Mouse (Mus musculus) inflammation-experienced regulatory T-cells, adult 16 weeks (primary cell): ENCODE measurements around the gene Hck. TPM values are rescaled to one million over a fixed set of nuclear protein-coding genes. Genes with fewer than 3 reads are reported as not detected.

ENCODE experiments used
- polyA plus RNA-seq: library from polyadenylated mRNA; unstranded; fragments of 100-300 nt; shearing (Covaris generic); gene quantifications from one replicate; pipeline ENCODE4 v1.2.1, GENCODE M21; 2017

The Hck gene
- 3.1 TPM for polyA plus RNA-seq

GRCm38 (mm10) chr2:153108313-153109264 is at the start of gene Hck:
Gene Hck, plus strand, starts transcription at chr2:153108468.

GRCm38 (mm10) chr2:153065747-153066508 is 42.3 kb upstream of the Hck start, which contains the start of gene Ccm2l:
Gene Ccm2l, plus strand, starts transcription at chr2:153065955.

GRCm38 (mm10) chr2:153160844-153161683 is 52.8 kb downstream of the Hck start, which contains the start of gene Tm9sf4:
Gene Tm9sf4, plus strand, starts transcription at chr2:153161303.

Other genes starting within 250 kb of the Hck start
- gene Mylk2, start 197.1 kb upstream of the Hck start, polyA plus RNA-seq = not detected
- not detected for gene Foxs1, start 175.3 kb upstream of the Hck start, polyA plus RNA-seq
- gene Dusp15, start 156.8 kb upstream of the Hck start, polyA plus RNA-seq = not detected
- gene Ttll9, start 146.0 kb upstream of the Hck start, polyA plus RNA-seq = 1.0 TPM
- gene Pdrg1, start 93.0 kb upstream of the Hck start, polyA plus RNA-seq = 200 TPM
- not detected for gene Xkr7, start 76.6 kb upstream of the Hck start, polyA plus RNA-seq
- gene Ccm2l, start 42.5 kb upstream of the Hck start, polyA plus RNA-seq = not detected
- gene Tm9sf4, start 52.8 kb downstream of the Hck start, polyA plus RNA-seq = 61.0 TPM
- gene Tspyl3, start 117.0 kb downstream of the Hck start, polyA plus RNA-seq = 46.6 TPM
- gene Plagl2, start 133.0 kb downstream of the Hck start, polyA plus RNA-seq = 21.4 TPM
- 29.6 TPM for gene Pofut1, start 133.1 kb downstream of the Hck start, polyA plus RNA-seq
- gene Kif3b, start 182.9 kb downstream of the Hck start, polyA plus RNA-seq = 36.7 TPM
- 16.9 TPM for gene Asxl1, start 237.4 kb downstream of the Hck start, polyA plus RNA-seq